25 mouse cellular contexts compared by ENCODE assay signal in genomic region chrX:37754385-37754784, GRCm38 (mm10). TPM values are rescaled to one million over a fixed set of nuclear protein-coding genes. Genes with fewer than 3 reads are reported as not detected.
A peak's percentile ranks its signal among the peaks of the same experiment; 100 is the strongest.
DNase-seq lines count a peak whose midpoint lies in the region; ATAC-seq lines count a peak whose summit lies in the region.
"Had no signal": no experiment of that assay in that cellular context is flagged by ENCODE, and none has a peak within 500 bp of the region (broad histone marks: within the 10 kb centered on the region; RNA-seq: fewer than 3 reads in every experiment).

No protein-coding gene starts in this region.

- no peak overlapping the region for H3K4me3 ChIP-seq in heart, embryonic 11.5 days (ENCODE audit: low read depth, low read length)
- H3K4me3 ChIP-seq: myocyte; neural tube, embryonic 13.5 days had no signal

- DNase-seq in heart, postnatal 4 days: peak; percentile 2
- DNase-seq in 3134 (ENCODE audit: extremely low read depth, insufficient read length, low spot score) (peak; percentile 71), A20 (ENCODE audit: low read depth, low spot score) (peak; percentile 41), R1 (ENCODE audit: low read depth, low spot score) (peak; percentile 82)
- DNase-seq in ovary, postnatal 14 days (ENCODE audit: low spot score): no peak
- no peak for DNase-seq in thymus, postnatal 4 days
- DNase-seq: adrenal gland, postnatal 25 days; cerebellum, adult 8-10 months; cerebellum, postnatal 36 days; gastrocnemius, postnatal 36 days; left cerebral cortex, postnatal 4 days; right cerebral cortex, adult 18-20 months; right cerebral cortex, postnatal 4 days had no signal

- no peak for ATAC-seq in heart, embryonic 11.5 days (replicated peaks; ENCODE audit: insufficient number of reproducible peaks, low FRiP score, low TSS enrichment)
- ATAC-seq: forebrain, embryonic 16.5 days; intestine, postnatal 0 days; midbrain, embryonic 16.5 days had no signal

- H3K27me3 ChIP-seq in heart, embryonic 11.5 days (ENCODE audit: control insufficient read depth, insufficient read depth, low read length): no peaks in the 10 kb centered on the region
- H3K27me3 ChIP-seq: neural tube, embryonic 13.5 days had no signal

- H3K4me1 ChIP-seq in heart, embryonic 11.5 days (ENCODE audit: control insufficient read depth, insufficient read depth, low read length): no peaks in the 10 kb centered on the region
- H3K4me1 ChIP-seq: neural tube, embryonic 13.5 days had no signal

- no peak overlapping the region for H3K27ac ChIP-seq in heart, embryonic 11.5 days (ENCODE audit: low read depth, low read length)
- H3K27ac ChIP-seq: macrophage; neural tube, embryonic 13.5 days had no signal

- no peak overlapping the region for H3K9ac ChIP-seq in heart, embryonic 11.5 days (ENCODE audit: low read depth, low read length)
- H3K9ac ChIP-seq: neural tube, embryonic 13.5 days had no signal

- WGBS in heart, embryonic 11.5 days (ENCODE audit: insufficient replicate concordance): 70% methylated on average over 8 of the region's 8 CpGs

- no peaks in the 10 kb centered on the region for H3K9me3 ChIP-seq in heart, embryonic 11.5 days (replicated peaks; ENCODE audit: control insufficient read depth, low read length)
- H3K9me3 ChIP-seq: G1E; neural tube, embryonic 13.5 days had no signal

- no peak overlapping the region for H3K4me2 ChIP-seq in heart, embryonic 11.5 days
- H3K4me2 ChIP-seq: neural tube, embryonic 13.5 days had no signal

- no peaks in the 10 kb centered on the region for H3K36me3 ChIP-seq in heart, embryonic 11.5 days (ENCODE audit: control insufficient read depth, insufficient read depth, low read length)
- H3K36me3 ChIP-seq: G1E; neural tube, embryonic 13.5 days had no signal

RNA-seq across cellular contexts. Expression of gene Rhox5, which starts 50.3 kb away (rescaled TPM):
- total RNA-seq in heart, postnatal 4 days (2021): 1 to 10 TPM; 3.2 to 7.1 TPM
- 13.7 and 16.5 TPM in 2 replicates for polyA plus RNA-seq in heart, embryonic 11.5 days (2014; fragmentation: Nextera tagmentation; extraction: Ambion mirVana)
- total RNA-seq: adrenal gland, postnatal 25 days; gastrocnemius, postnatal 36 days; layer of hippocampus, postnatal 14 days; left cerebral cortex, adult 8-10 months; left cerebral cortex, postnatal 4 days; liver, adult 2 months had no signal
- polyA plus RNA-seq: brain, embryonic 14.5 days; forebrain, embryonic 16.5 days; liver, adult 2 months; macrophage had no signal

Comparison
In these comparisons a context has a peak if more than half of its experiments do, and no peak if none do; other contexts are left out.
1. DNase-seq: peak in heart, postnatal 4 days (single experiment), 3134 (single experiment), A20 (single experiment) and R1 (single experiment); none in ovary, postnatal 14 days (single experiment) and thymus, postnatal 4 days (single experiment).